Mouse (Mus musculus): ENCODE results near the gene Cep63.
A peak's percentile ranks its signal among the peaks of the same experiment; 100 is the strongest.

The Cep63 gene

GRCm38 (mm10) chr9:102625983-102626838, at the start of gene Cep63, which contains the start of gene Anapc13:
TSS of gene Cep63 (minus strand) at chr9:102626534.
TSS of gene Anapc13 (plus strand) at chr9:102626296.
- DNase-seq (ENCODE audit: low read depth) = peak; percentile 92

- DNase-seq (ENCODE audit: low read depth) = no peak
These were observed 49.6 kb upstream of the Cep63 start for GRCm38 (mm10) chr9:102675922-102676321.

- DNase-seq (ENCODE audit: low read depth) = no peak
These were observed 47.0 kb upstream of the Cep63 start for GRCm38 (mm10) chr9:102673381-102673780.

- DNase-seq (ENCODE audit: low read depth) = no peak
These were observed 42.6 kb upstream of the Cep63 start for GRCm38 (mm10) chr9:102668906-102669305.

- no peak for DNase-seq (ENCODE audit: low read depth)
These were observed 41.8 kb upstream of the Cep63 start for GRCm38 (mm10) chr9:102668115-102668514.

- no peak for DNase-seq (ENCODE audit: low read depth)
These were observed 30.2 kb upstream of the Cep63 start for GRCm38 (mm10) chr9:102656355-102657095.

GRCm38 (mm10) chr9:102651199-102651720, 24.9 kb upstream of the Cep63 start:
- DNase-seq (ENCODE audit: low read depth) = no peak

GRCm38 (mm10) chr9:102650637-102651036, 24.3 kb upstream of the Cep63 start:
- no peak for DNase-seq (ENCODE audit: low read depth)

GRCm38 (mm10) chr9:102649917-102650527, 23.7 kb upstream of the Cep63 start:
- DNase-seq (ENCODE audit: low read depth) = no peak

- DNase-seq (ENCODE audit: low read depth) = no peak
These were observed 20.7 kb upstream of the Cep63 start for GRCm38 (mm10) chr9:102647010-102647409.

- DNase-seq (ENCODE audit: low read depth) = no peak
These were observed 18.9 kb upstream of the Cep63 start for GRCm38 (mm10) chr9:102645119-102645695.

- no peak for DNase-seq (ENCODE audit: low read depth)
These were observed 17.3 kb upstream of the Cep63 start for GRCm38 (mm10) chr9:102643486-102644101.

GRCm38 (mm10) chr9:102643071-102643485, 16.7 kb upstream of the Cep63 start:
- DNase-seq (ENCODE audit: low read depth) = no peak

- DNase-seq (ENCODE audit: low read depth) = no peak
These were observed 15.2 kb upstream of the Cep63 start for GRCm38 (mm10) chr9:102641531-102641930.

GRCm38 (mm10) chr9:102639510-102639909, 13.2 kb upstream of the Cep63 start:
- DNase-seq (ENCODE audit: low read depth) = no peak

GRCm38 (mm10) chr9:102638963-102639362, 12.6 kb upstream of the Cep63 start:
- no peak for DNase-seq (ENCODE audit: low read depth)

GRCm38 (mm10) chr9:102637115-102637514, 10.8 kb upstream of the Cep63 start:
- no peak for DNase-seq (ENCODE audit: low read depth)

GRCm38 (mm10) chr9:102636553-102636952, 10.2 kb upstream of the Cep63 start:
- DNase-seq (ENCODE audit: low read depth) = peak; percentile 46

- DNase-seq (ENCODE audit: low read depth) = no peak
These were observed 8.1 kb upstream of the Cep63 start for GRCm38 (mm10) chr9:102634453-102634852.

GRCm38 (mm10) chr9:102632923-102633537, 6.7 kb upstream of the Cep63 start:
- DNase-seq (ENCODE audit: low read depth) = peak; percentile 67

GRCm38 (mm10) chr9:102632173-102632572, 5.8 kb upstream of the Cep63 start:
- no peak for DNase-seq (ENCODE audit: low read depth)

Measured in c-Kit-positive CD71-negative TER-119-negative erythroid progenitor cells, embryonic 14.5 days (primary cell).